Mouse (Mus musculus): ENCODE data around the gene 1700001K19Rik.

- TF ChIP-seq GATA1 (IDR thresholded peaks at IDR 0.05; ENCODE audit: borderline replicate concordance, low read length) (no peak), FLI1 (IDR thresholded peaks at IDR 0.05; ENCODE audit: low read length) (no peak)
Measured at GRCm38 (mm10) chr12:110682561-110683299, at the start of gene 1700001K19Rik.

Data from megakaryocyte, embryonic 14.5 days (primary cell).